Mouse (Mus musculus) CD4-positive, CD25-positive, alpha-beta regulatory T cell, adult 2 months (primary cell): ENCODE results near the gene Rgs6.

Experiments
- DNase-seq: peaks from one replicate; pipeline ENCODE4 v3.0.0-alpha.2; 2012; ENCODE audit warnings: low read depth, low spot score

The Rgs6 gene

DNA sequence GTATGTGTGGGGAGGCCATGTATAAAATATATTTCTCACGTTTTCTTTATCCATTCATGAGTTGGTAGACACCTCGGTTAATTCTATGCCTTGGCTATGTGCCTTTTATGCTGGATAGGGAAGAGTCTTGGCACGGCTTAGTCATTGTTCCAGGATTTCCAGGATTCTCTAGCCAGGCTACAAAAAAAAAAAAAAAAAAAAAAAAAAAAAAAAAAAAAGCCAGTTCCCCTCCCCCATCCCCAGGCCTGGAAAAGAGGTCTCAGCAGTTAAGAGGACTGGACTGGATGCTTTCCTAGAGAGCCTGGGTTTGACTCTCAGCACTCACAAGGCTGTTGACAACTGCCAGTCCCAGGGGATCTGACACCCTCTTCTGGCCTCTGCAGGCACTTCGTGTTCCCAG, 543.3 kb downstream of the Rgs6 start:
- DNase-seq, result no peak

DNA sequence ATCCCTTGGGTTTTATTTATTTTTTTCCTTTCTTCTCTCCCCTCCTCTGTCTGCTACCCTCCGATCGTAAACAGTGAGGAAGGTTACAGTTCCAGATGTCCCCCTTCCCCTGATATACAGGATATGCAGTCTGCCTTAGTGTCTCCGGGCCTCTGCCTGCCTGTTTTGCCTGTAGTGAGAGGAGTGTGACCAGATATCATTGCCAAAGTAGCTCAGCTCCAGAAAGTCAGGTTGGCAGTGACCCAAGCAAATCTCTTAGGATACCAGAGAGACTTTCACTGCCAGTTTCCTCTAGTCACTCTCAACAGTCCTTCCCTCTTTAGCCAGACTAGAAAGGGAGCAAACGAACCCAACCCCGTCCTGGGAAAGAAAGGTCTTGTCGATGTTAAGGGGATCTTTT, 545.7 kb downstream of the Rgs6 start:
- DNase-seq, result no peak

DNA sequence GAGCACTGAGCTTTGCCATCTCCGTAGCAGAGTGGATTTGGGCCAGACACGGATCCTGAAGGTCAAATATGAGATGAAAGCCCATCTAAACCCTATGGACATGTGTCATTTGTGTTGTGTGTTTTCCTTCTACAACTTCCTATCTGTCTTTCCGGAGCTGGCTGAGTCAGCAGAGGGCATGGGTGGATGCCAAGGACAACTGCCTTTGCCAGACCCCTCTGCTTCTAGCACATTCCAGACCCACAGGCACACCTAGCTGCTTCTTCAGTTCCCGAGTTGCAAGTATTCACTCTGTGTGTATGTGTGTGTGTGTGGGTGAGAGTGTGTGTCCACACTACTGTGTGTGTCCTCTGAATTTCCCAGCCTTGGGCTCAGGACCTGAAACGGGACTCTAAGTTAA, 547.9 kb downstream of the Rgs6 start:
- no peak for DNase-seq

DNA sequence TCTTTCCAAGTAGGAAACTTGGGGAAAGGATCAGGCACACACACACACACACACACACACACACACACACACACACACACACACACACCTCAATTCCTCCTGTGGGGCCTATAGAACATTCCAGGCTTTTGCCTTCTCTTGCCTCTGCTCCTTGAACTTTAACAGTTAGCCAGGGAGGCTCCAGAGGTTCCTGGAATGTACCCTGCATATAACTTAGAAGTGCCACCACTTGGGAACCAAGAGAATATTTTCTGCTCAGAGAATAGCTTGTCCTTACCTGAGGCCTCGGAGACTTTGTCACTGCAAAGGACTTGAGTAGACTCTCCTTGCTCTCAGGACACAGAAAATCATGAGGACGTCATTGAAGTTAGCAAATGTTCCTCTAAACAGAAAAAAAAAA, 548.4 kb downstream of the Rgs6 start:
- DNase-seq, result no peak

DNA sequence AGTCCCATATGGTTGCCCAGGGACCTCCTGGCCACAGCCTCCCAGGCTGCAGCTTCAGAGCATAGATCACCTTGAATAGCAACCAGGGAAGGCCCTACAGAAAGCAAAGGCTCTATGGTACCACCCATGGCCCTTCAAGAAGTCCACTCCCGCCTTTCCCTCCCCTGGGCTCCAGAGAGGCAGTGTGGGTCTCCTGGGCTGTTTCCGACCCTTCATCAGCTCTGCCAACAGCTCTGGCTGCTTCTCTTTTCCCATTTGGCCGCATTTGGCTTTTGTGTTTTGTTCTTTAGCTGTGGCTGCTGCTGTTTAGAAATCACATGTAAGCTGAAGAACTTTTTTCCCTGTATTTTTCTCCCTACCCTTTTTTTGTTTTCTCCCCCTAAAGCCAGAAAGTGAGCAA, 548.9 kb downstream of the Rgs6 start:
- DNase-seq, result no peak

DNA sequence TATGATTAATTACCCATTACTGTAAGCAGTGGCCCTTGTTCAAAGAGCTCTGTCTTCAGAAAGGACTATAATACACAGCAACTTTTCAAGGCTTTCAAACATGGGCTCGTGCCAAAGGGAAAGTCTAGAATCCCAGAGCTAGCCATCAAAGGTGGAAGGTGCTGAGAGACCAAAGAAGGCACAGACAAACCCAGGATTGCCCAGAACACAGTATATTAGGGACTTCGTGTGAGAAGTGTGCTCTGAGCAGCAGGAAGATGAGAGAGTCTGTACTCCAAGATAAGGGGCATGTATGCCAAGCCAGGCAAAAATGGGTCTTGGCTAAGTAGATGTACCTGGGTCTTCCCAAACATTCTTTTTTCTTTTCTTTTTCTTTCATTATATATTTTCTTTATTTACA, 553.1 kb downstream of the Rgs6 start:
- no peak for DNase-seq

DNA sequence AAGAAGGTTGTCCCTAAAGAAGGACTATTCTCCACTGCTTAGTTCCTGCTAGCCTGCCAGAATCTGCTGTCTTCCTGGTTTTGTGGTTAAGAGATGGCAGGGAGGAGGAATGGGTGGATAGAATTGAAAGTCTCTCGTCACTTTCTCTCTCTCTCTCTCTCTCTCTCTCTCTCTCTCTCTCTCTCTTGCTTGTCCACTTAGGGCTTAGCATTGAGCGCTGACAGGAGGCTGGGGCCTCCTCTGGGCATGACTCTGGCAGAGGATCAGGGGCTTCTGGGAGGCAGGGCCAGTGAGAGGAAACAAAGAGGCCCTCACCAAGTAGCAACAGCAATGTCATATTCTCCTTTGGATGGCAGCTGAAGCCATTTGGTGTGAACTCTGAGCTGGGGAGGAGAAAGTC, 554.4 kb downstream of the Rgs6 start:
- no peak for DNase-seq

DNA sequence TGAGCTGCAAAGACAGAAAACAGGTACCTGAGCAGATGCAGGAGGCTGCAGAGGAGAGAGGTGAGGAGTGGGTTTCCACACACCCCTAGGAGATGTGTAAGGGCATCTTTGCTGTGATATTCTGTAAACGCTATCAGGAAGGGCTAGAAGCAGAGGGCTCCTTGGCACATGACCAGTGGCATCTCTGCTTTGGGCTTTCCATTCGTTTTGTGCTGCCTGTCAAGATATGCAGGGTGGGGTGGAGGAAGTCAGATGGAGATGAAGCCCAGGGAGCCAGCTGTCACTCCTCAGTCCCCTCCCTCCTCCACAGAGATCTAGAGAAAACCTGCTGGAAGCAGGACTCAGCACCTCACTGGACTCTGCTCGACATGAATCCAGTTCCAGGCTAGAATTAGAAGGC, 555.0 kb downstream of the Rgs6 start:
- DNase-seq, result no peak

DNA sequence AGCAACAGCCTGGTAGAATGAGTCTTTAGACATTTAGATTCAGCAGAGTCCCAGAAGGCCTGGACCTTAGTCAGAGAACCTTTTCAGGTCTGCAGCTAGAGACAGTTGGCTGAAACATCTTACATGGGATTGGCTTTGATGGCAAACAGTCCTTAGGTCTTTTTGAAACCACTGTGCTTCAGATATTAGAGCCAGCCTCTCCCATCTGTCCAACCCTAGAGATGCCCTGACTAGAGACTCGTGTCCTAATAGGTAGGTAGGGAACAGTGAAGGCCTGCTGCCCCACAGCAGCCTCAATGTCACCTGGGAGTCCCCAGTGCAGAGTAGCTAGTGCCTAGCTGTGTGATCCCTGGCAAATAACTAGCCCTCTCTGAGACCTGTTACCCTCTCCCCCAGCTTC, 555.5 kb downstream of the Rgs6 start:
- DNase-seq, result no peak

DNA sequence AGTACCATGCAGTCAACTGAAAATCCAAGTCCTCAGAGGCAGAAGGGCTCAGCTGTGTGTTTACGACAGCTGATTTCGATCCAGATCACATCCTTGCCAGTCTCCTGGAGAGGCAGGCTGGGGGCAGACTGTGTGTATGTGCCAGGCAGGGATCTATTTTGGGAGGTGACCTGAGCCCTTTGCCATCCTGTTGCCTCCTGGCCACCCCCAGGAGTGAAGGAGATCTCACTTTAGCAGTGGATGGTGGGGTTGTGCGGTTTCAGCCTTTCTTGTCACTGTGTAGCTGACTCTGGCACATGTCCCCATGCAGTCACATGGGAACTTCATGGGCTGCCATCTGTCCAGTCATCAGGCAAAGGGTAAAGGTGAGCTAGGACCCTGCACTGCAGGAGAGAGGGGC, 557.0 kb downstream of the Rgs6 start:
- DNase-seq, result no peak

DNA sequence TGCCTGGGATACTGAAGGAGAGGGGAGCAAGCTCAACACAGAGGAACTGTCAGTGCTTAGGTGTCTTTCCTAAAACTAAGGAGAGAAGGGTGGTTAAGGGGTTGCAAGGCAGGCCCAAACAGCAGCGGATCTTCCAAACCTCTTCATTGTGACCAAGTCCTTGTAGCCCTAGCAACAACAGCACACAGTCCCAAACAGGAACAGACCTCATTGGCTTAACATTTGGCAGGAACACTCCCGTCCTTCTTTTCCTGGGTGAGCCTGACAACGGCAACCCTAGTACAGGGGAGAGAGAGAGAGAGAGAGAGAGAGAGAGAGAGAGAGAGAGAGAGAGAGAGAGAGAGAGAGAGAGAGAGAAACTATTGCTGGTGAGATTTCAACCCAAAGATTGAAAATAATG, 557.8 kb downstream of the Rgs6 start:
- DNase-seq, result no peak

DNA sequence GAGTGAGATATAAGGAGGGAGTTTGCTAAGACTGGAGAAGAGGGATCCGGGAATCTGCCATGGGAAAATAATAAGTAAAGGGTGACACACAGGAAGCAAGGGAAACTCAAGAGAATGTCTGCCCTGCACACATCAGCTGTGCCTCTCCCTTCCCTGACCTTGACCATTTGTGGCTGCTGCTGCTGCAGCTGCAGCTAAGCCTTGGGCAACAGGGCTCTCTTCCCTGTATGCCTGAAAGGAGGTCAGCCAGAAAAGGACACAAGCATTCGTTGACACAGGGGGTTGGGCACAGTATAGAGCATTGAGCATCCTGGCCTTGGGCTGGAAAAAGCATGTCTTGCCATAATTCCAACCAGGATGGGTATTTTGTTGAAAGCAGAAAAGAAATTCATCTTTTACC, 558.8 kb downstream of the Rgs6 start:
- DNase-seq, result no peak

DNA sequence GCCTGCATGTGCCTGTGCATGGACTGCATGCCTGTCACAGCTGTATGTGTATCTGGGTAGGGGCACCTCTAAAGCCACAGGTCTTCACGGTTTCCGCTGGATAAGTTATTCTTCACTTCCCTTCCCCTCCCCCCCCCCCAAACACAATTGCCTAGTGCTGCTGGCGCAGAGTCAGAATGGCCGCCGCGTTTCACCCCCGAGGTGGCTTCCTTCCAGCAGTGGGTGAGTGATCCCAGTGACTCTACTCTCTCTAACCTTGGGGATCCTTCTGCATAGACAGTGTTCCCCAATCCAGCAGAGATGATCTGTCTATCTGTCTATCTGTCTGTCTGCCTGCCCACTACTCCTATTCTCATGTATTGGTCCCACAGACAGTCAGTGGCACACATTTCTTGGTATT, 561.9 kb downstream of the Rgs6 start:
- DNase-seq, result no peak

DNA sequence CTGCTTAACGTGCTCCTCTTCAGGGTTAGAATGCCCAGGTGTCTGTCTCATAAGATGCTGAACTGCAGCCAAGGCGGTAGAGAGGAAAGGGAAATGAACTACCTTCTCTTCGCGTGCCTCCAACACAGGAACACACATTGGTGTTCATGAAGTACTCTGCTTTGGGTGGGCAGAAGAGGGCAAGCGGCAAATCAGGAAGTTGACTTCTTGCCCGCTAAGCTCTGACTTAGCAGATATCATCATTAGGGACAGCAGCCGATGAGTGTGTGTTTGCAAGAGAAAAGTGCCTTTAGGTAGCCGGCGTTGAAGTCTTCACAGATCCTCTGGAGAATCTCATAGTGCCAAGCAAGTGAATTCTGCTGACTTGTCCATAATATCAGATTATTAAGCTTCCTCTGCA, 562.7 kb downstream of the Rgs6 start:
- DNase-seq, result no peak

DNA sequence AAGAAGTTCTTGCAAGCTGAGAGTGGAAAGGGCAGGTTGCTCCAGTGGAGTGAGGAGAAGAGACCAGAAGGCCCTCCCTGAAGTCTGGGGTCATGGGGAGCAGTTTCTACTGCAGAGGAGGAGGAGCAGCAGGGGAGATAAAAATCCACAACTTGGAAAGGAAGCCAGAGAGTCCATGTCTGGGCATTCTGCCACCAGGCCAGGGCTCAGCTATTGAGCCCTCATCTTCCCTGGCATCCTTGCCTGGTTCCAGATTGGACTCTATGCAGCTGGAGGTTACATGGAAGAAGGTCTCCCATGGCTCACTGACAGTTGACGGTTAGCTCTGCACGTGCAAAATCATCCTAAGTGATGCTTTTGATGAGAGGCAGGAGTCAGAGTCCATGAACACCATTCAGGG, 563.4 kb downstream of the Rgs6 start:
- DNase-seq, result no peak

DNA sequence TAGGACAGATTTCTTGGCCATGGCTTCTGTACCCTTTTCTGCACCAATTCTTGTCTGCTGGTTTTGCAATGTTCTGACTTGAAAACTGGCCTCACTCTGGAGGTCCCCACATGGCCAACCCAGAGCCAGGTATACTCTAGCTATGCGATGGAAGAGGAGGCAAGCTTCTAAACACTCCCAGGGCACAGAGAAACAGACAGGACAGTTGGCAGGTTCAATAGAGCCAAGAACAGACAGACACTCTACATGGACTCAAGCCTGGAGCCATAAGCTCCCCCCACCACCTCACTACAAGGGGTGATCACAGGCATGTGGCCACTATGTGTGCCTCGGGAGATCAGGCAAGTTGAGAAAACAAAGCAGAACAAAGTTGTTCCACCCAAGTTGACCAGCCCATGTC, 572.1 kb downstream of the Rgs6 start:
- DNase-seq, result no peak

DNA sequence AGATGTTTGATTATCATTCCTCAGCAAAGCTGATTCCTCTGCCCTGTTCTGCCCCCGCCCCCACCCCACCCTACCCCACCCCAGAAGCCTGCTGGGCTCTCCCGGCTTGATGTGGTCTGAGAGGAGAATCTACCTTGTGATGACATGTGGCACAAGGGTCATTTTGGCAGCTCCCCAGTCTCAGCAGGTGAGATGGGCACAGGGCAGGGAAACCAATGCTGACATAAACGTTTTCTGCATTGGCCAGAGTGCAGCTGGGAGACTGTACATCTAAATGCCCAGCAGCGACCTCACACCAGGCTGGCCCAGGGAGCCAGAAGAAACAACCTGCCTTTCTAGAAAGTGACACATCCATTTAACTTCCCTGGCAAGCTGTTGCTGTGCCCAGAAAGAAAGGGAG, 572.6 kb downstream of the Rgs6 start:
- DNase-seq, result no peak

DNA sequence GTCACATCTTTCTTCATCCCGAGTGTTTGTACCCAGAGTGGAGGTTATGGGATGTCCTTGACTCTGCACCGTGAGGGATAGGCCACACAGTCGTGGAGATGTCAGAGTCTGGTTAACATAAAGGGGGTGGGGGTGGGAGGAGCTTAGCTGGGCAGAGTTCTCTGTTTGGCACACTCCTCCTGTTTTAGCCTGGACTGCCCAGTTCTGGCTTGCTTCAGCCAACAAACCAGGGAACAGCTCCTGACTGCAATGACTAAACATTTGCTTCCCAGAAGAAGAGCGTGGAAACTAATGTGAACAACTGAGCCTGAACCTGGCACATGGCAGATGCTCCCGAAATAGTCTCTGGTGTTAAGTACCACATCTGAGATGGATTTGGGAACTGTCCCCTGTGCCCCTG, 575.6 kb downstream of the Rgs6 start:
- DNase-seq, result no peak

DNA sequence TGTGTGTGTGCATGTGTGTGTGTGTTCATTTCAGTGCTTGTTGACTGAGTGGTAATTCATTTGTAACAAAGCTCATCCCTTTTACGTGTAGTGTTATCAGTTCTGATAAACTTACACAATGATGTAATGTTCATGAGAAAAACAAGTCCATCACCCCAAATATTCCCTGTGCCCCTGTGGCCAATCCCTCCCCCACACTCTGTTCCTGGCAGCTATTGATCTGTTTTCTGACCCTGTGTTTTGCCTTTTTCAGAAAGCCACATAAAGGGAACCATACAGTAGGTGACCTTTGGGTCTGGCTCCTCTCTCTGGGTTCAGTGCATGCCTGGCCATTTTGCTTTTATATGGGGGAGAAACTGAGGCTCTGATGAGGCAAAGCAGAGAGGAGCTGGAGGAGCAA, 577.0 kb downstream of the Rgs6 start:
- DNase-seq, result no peak

DNA sequence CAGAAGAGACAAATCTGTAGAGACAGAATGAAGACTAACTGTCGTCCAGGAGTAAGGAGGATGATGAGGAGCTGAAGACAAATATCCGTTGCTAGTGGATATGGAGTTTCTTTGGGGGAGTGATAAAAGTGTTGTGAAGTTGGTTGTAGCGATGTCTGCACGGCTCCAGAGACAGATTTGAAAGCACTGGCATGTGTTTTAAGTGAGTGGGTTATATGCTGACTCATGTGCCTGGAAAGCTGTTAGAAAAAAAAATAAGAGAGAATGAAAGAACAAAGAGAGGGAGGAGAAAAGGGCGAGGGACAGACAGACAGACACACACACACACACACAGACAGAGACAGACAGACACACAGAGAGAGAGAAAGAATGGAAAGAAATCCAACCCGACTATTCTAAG, 580.2 kb downstream of the Rgs6 start:
- DNase-seq, result no peak

DNA sequence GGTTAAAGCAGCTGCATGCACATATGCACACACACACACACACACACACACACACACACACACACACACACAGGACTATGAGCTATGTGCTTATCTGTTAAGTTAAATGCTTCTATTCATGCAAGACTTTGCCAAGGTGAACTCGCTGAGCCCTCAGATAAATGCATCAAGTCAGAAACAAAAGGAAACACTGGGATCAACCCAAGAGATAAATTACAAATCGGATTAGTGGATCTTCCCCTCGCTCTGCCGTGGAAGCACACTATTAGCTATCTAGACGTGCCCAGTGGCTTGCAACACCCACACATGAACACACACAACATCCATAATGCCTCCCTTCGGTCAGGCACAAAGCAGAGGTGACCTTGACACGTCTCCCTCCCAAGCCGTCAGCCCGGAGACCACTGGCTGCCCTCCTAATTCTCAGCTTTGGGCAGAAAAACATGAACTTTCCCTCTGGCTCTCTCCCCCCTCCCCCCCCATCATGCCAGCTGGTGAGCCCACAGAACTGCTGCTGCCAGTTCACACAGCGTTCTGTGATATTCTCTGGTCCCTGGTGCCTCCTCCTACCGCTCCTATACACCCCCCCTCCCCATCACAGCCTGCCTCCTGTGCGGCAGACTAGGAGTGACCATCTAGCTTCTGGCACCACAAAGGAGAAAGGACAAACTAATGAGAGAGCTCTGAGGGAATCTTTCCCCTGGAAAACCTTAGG, 581.6 kb downstream of the Rgs6 start:
- no peak for DNase-seq

DNA sequence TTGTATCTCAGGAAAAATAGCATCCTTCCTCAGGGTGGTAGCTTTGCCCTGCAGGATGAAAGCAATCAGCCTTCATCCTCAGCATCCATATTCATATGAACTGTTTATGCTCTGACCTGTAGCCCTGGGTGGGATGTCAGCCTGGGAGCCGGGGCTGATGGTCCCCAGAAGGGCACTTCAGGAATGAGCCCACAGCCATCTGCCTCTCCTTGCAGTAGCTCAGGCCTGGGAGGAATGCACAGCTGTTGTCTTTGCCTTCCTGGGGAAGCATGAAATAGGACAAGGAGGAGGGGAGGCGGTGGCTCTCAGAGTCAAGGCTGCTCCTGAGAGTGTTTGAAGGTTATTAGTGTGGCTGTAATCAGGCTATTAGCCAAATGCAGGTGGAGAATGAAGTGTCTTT, 590.7 kb downstream of the Rgs6 start:
- DNase-seq, result no peak

DNA sequence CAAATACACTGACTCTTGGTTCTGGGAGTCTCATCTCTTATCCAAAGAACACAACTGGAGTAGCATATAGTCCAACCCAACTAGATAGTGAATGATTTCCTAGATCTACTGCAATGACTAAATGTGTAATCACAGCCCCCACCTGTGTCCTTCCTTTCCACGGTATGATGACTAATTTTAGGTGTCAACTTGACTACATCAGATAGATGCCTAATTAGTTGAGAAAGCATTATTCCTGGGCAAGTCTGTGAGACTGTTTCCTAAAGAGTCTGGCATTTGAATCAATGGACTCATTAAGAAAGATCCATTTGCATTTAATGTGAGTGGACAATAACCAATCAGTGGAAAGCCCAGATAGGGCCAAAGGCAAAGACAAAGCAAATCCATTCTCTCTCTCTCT, 591.8 kb downstream of the Rgs6 start:
- no peak for DNase-seq

DNA sequence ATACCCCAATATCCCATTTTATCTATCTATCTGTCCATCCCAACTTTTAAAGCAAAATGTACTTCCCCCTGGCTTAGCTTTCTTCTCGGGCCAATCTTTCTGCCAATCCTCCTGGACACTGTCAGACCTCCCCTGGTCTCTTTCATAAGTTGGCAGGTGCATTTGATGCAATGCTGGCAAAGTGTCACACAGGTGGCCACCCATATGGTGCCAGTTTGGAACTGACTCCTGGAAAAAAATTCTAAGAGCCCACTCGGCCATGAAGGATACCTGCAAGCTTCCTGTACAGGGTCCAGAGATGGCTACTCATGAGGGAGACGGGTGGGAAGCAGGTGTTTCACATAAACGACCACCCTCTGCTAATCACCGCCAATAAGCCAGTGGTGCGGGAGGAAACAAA, 592.5 kb downstream of the Rgs6 start:
- no peak for DNase-seq
